Mouse (Mus musculus): ENCODE data around the gene Gm5089.

Gene Gm5089

DNA sequence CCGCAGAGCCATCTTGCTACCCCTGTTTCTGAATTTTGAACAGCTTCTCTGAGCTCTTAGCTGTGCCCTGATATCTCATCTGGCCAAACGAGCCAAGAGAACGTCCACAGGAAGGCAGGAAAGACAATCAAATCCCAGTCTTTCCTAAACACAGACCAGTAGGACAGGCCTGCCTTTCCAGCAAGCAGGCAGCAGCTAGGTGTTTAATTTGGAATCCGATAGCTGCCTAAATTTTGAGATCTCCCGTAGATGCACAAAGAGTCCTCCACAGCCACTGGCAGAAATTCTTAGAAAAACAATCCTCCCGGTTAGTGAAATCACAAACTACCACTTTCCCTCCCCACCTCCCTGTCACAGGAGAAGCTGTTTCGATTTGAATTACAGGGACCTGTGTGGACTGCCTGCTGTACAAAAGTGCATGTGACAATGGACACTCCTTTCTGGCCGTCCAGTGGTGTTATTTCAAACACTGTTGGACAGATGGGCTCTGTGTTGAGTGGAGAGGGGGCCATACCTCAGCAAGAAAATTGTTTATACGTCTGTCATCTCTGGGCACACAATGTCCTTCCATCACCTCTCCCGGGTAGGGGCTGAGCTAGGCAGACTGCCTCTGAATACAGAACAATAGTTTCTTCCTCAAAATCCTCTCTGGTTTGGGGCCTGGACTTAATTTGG, 24.2 kb downstream of the Gm5089 start:
- in situ Hi-C loops (cut with MseI, MboI): no loop called here

DNA sequence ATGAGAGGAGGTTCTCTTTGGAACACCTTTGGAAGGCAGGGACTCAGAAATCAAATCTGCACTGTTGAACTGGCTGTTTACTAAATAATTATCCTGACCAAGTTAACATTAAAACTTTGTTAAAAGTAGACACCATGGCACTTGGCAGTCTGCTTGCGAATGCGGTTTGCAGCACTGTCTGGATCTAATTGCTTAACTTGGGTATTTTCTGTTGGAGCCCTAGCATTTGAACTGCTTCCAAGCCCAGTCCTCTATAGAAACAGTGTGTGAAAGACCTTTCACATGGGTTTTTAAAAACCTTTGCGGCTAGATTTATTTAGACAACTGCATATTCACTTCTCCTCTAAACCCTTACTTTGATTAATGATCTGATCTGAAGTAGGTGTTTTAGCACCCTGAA, 26.5 kb downstream of the Gm5089 start:
- in situ Hi-C loops (cut with MseI, MboI): no loop called here

DNA sequence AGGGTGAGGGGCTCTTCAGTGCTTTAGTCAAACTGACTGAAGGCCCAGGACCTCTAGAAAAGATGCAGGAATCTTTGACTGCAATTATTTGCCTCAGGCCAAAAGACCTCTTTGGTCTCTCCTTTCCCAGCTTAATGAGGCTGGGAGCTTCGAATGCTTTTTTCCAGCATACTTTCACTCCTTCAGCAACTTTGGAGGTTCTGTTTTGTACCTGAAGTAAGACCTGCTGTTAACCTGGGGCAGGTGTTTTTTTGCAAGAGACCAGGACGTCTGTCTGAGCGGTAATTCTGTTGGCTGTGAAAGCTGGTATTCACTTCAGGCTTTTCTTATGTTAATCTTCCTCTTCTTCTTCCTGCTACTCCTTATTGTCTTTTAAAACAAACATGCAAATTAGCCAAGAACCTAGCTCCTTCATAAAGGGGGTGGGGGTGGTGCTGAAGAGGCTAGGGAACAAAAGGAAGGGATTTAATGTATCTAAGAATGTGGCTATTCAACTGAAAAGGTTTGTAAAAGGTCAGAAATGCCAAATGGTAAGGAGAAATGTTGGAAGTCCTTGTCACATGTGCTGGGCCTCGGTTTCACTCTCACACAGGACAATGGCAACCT, 34.6 kb downstream of the Gm5089 start:
- in situ Hi-C loops (cut with MseI, MboI): no loop called here

DNA sequence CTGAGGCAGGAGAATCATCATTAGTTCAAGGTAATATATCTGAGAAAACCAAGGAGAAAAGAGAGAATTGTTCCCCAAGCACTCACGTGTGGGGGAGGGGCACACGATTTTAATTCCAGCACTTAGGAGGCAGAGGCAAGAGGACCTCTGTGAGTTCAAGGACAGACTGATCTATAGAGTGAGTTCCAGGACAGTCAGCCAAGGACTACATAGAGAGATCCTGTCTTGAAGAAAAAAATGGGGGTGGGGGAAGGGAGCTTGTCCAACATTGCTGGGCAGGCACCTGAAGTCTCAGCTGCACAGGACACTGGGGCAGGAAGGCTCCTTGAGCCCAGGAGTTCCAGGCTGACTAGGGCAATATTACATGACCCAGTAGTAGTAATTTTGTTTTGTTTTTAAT, 36.1 kb downstream of the Gm5089 start:
- in situ Hi-C loops (cut with MseI, MboI): no loop called here

DNA sequence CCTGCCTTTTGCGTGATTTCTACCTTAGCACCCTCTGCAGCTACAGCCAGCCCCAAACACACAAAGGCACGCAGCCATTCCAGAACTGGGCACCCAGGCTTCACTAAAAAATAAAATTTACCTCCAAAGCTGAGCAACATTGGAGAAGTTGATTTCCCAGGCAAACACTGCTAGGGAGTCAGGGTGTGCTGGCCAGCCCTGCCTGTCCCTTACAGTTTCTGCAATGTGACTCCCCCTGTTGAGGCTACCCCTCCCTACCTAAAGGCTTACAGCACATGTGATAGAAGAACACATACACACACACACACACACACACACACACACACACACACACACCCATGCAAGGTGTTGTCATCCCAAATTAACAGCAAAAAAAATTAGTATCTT, 37.4 kb downstream of the Gm5089 start:
- in situ Hi-C loops (cut with MseI, MboI): no loop called here

DNA sequence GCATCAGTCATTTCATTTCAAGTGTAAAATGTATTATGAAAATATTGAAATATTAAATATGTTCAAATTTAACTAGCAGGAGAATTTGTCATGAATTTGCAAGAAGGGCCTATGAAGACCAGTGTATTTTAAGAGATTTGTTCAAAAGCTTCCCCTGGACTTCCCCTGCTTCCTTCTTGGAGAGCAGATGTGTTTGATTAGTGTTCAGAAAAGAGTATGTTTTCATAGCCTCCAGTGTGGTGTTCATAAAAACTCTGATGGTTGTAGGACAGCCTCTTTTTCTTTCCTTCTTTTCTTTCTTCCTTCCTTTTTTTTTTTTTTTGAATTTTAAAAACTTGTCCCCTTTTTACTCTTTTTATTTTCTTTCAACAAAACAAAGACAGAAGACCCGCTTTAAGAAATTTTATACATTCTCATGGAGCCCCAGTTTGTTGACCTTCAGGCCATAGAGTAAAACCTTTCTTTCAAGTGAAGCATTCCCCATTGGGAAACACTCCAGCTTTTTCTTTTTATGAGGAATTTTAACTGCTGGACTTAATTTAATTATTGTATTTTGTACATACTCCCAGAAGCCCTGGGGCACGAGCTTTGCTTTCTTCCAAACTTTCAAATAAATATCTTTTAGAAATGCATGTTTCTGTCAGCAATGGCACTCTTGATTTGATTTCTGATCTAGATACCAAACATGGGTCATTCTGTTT, 37.9 kb downstream of the Gm5089 start:
- in situ Hi-C loops (cut with MseI, MboI): no loop called here

DNA sequence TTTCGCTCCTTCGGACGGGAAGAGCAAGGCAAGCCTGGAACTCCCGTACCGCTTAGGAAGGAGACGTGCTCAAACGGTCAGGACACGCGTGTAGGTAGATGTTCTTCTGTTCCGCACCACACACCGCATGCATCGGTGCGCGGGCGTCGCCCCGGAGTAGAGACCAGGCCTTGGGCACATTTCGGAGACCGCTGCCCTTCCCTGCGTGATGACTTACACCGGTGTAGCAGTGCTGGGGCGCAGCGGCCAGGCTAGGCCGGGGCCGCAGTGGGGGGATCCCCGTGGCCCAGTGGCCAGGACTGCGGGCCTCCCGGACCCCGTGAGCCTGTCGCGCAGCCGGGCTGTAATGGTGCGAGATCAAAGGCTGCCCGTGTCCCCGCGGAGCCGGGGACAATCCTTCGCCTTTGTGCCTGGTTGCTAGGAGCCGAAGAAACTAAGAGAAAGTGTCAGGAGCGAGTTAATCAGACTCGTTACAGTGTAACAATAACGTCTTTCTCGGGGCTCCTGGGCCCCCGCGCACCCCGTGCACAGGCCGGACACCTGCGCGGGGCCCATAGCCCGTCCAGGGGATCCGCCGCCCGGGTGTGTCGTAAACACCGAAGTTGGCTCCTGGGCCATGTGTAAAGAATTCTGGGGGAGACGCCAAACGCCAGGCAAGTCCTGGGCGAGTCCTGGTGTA, 44.2 kb downstream of the Gm5089 start:
- in situ Hi-C loops (cut with MseI, MboI): no loop called here

DNA sequence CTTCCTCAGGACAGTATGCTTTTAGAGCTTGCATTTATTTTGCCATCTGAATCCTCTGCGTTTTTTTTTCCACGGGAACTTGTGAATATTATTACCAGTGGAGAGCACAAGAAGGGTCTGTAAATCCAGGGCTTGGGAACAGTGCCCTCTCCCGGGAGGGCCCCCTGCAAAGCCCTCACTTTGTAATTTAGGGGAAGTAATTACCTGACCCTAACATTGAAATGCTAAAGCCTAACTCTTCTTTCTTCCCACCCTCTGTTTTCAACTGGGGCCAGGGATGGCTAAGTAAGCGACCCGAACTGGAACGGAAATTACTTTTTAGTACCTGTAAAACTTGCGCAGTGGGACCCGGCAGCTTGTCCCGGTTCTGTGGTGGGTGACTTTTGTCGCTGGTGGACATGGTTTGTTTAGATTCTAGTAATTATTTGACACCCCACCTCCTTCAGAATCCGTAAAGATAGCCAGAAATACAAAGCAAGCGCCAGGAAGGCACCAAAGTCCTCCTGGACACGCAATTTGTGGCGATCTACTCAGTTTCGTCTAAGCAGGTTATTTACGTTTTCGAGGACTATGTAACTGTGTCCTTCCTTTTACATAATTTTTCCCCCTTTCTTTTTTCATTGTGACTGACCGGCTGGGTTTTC, 44.9 kb downstream of the Gm5089 start:
- in situ Hi-C loops (cut with MseI, MboI): no loop called here

DNA sequence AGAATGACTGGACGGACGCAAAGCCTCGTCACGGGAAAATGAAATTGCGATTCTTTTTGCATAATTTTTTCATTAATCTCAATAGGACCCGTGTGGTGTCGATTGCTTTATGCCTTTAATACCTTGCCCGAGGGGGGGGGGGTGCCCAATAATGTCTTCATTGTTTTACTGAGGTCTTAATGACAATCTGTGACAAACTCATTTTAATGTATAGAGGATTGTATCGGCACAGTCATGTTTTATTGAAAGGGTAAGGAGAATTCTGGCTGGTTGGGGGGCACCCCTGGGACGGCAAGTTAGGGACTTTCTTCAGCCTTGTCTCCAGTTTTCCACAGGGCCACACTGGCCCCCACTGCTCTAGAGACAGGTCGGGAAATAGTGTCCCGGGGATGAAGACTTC, 45.7 kb downstream of the Gm5089 start:
- in situ Hi-C loops (cut with MseI, MboI): no loop called here

DNA sequence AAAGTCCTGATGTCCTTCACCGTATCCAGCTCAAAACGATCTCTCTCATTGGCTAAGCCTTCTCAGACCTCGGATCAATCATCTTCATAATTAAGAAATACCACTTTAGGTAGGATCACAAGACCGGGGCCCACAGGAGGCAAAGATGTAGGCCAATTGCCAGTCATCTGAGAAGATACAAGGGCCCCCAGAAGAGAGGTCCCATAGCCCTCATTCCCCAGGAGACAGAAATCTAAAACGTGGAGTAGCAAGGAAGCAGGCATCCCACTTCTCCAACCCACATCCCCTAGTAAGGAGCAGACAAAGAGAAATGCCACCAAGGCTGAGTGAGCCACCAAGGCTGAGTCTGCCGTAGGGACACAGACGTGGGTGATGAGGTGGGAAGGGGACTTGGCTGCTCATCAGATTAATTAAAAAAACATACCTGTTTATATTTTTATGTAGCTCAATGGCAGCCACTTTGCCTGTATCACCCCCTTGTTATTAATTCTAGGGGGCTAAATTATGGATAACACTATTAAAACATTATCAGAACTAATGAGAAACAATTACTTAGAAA, 46.2 kb downstream of the Gm5089 start:
- in situ Hi-C loops (cut with MseI, MboI): no loop called here

DNA sequence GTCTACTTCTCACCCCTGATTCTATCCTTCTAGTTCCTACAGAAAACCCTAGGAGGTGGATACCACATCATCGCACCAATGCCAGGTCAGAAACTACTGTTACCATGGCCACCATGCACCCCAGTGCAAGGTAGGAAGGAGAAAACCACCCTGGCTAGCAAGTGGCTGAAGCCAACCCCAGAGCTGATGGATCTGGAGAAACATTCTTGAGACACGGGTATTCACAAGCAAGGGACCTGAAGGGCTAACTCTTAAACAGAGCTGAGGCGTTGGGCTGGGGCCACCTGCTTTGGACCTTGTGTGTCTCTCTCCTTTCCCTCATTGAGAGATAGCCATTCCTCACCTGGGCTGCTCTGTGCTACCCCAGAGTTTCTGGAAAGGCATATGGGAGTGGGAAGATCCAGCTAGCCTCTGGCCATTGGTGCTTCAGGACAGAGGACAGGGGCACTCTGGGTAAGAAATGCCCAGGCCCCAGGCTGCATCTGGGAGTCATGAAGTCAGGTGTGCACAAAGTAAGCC, 47.4 kb downstream of the Gm5089 start:
- in situ Hi-C loops (cut with MseI, MboI): no loop called here

DNA sequence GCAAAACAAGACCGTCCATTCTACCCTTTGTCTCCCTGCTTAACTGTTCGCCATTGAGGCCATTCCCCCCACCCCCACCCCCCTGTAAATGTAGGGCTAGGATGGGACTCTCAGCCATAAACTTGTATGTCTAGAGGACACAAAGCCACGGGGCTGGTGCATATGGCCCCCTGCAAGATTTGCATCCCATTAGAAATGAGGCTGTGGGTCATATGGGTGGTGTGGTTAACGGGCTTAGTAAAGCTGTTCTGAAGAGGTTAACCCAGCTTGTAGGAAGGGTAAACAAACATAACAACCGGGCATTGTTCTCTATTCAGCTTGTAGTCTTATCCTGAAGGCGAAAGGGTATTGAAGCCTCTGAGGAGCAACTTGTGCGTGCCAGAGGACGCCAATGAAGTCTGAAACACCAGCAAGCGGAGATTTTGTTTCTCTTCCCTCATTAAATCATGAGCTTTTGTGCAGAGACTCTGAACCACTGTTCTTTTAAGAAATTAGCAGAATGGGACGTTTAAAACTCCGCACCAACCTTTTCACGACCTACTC, 48.1 kb downstream of the Gm5089 start:
- in situ Hi-C loops (cut with MseI, MboI): no loop called here

DNA sequence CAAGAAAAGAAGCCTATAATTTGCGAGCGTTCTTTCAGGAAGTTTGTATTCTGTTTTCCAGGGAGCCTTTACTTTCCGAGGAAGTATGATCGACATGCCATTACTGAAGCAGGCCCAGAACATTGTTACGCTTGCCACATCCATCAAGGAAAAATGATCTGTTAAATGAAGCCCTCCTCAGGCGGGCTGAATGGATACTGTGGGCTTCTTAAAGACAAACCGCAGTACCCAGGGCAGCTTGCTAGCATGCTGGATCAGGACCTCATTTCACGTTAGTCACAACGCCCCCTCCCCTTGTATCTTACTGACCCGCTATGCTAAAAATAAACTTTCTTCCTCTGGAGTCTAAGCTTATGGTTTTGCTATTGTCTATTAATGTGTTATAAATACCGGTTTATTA, 49.0 kb downstream of the Gm5089 start:
- in situ Hi-C loops (cut with MseI, MboI): no loop called here

DNA sequence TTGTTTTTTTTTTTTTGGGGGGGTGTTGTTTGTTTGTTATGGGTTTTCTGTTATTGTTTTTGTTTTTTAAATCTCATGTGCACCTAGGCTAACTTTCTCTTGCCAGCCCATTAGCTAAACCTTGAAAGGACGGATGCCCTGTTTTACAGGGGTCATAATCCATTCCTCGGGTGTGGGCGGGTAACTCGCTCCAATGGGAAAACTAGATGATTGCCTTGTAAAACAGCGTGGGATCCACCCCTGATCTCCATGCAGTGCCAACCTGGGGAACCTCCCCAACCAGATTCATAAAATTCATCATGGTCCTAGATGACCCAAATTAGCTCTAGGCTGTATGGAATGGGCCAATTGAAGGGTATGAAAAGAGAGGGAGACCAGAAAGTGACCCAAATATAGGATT, 51.0 kb downstream of the Gm5089 start:
- in situ Hi-C loops (cut with MseI, MboI): no loop called here

DNA sequence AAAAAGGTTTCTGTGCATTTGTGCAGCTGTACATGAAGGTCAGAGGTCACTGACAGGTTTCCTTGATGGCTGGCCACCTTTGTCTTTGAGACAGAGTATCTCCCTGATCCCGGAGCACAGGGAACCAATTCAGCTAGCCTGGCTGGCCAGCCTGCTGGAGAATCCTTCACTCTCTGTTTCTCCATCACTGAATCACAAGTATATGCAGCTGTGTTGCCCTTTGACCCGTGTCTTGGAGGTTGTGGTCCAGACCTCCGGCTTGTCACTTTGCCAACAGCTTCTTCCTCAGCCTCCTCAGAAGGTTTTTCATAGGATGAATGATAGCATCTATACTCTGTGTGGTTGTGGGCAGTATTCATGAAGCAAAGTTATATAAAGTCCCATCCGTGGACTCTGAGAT, 52.2 kb downstream of the Gm5089 start:
- in situ Hi-C loops (cut with MseI, MboI): no loop called here

DNA sequence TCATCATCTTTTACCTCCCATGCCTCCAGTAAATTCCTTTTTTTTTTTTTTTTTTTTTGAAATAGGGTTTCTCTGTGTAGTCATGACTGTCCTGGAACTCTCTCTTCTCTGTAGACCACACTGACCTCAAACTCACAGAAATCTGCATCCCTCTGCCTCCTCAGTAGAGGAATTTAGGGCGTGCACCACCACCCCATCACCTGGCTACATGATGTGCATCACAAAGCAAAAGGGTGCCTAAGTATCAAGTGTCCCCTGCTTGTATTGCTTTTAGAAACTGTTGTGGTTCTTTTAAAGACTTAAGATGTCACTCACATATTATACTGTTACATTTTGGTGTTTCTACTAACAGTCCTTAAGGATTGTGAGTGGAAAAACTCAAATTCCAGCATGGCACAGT, 57.8 kb downstream of the Gm5089 start:
- in situ Hi-C loops (cut with MseI, MboI): no loop called here

DNA sequence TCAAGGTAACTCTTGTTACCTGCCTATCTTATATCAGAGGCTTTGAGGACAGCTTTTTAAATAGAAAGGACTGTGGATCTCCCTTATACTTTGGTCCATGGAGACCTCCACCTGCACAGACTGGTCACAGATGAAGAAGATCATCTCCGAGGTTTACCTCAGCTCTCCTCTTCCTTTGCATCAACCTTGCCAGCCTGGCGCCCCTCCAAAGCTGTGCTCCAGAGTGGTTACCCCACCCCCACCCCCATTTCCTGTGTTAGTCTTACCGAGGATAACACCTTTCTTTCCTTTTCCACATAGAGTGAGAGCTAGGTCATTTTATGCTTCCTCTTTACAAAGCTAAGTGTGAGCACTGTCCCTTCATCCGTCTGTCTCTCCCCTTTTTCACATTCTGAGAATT, 60.0 kb downstream of the Gm5089 start:
- in situ Hi-C loops (cut with MseI, MboI): no loop called here

DNA sequence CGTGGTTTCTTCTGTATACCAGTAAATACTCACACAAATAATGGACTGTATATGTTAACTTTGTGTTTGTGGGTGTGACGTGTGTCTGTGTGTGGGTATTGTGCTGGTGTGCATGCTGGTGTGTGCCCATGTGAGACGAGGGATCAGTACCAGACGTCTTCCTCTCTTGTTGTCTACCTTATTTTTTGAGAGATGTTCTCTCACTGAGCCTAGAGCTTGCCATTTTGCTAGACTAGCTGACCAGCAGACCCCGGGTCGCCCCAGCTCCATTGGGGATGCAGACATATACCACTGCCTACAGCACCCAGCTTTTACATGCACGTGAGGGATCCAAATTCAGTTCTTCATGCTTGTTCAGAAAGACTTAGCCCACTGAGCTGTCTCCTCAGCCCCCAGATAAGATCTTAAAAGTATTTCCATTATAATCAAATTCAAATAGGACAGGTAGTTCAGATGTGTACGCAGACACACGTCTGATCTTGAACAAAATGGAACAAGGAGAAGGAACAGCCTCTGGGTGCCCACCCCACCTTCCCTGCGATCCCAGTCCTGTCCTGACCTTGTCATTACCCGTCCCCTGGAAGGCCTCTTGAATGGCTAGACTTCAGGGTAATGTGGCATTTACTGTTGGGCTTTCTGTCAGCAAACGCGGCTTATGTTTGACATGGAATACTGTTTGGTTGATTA, 61.1 kb downstream of the Gm5089 start:
- in situ Hi-C loops (cut with MseI, MboI): no loop called here

DNA sequence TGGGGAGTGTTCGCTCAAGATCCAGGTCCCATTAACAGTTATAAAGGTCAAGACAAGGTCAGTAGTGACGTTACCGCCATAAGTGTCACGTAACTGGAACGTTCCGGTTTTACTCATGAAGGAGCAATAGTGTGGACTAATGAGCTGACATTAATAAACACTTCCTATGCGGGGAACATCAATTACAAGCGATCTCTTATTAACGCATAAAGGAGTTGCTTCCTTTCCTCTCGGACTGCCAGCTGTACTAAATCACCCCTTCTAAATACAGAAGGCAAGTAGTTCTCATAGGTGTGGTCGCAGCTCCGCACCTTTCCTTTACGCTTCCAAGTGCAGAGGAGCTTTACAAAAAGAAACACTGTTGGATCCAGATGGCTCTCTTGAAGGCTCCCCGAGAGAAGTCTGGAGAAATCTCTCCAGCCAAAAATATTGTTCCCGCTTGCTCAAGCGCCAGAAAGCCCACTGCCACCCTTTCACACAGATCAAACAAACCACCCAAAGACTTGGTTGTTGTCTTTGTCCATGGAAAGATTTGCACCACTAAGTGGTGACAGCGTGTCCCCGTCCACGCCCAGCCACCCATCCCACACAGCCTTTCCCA, 62.4 kb downstream of the Gm5089 start:
- in situ Hi-C loops (cut with MseI, MboI): no loop called here

DNA sequence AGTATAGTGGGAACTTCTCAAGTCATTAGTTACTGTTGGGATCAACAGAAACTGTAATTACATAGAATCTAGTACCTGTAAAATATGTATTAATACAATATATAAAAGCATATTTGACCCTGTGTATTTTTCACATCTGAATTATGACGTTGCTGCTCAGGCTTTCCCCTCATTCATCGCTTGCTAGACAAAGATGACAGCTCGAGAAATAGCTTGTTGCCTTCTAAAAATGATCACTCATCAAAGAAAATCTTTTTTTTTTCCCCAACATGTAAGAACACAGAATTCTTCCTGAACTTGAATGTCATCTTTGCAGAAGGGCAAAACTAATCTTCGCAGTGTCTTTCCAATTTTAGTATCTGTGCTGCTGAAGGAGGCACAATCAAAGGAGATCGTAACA, 63.1 kb downstream of the Gm5089 start:
- in situ Hi-C loops (cut with MseI, MboI): no loop called here

Data from mouse trophoblast stem cell (cell line).